Mouse (Mus musculus) liver, embryonic 15.5 days (tissue): ENCODE results near the gene Phactr1. TPM values are rescaled to one million over a fixed set of nuclear protein-coding genes. Genes with fewer than 3 reads are reported as not detected.

Experiments used
- ATAC-seq: fragments of 200-750 bp; cut with Nextera tagmentation; 2 replicates; pipeline ENCODE4 v1.8.0; 2017; ENCODE audit warnings: moderate number of reproducible peaks, mild to moderate bottlenecking, moderate library complexity; ENCODE audit not compliant: insufficient read depth
- H3K27ac ChIP-seq: fragments of 300-500 bp; sonication (generic); replicated peaks from 2 replicates; pipeline ENCODE4 v1.5.1; 2015; ENCODE audit warnings: mild to moderate bottlenecking, inconsistent platforms
- H3K27me3 ChIP-seq: fragments of 300-500 bp; sonication (generic); 2 replicates; pipeline ENCODE4 v1.6.1; 2015; ENCODE audit warnings: mild to moderate bottlenecking, inconsistent platforms
- H3K36me3 ChIP-seq: fragments of 300-500 bp; sonication (generic); replicated peaks from 2 replicates; pipeline ENCODE4 v1.6.1; 2015; ENCODE audit warnings: moderate library complexity, mild to moderate bottlenecking, inconsistent platforms
- H3K4me1 ChIP-seq: fragments of 300-500 bp; sonication (generic); replicated peaks from 2 replicates; pipeline ENCODE4 v1.6.1; 2015; ENCODE audit warnings: inconsistent platforms
- H3K4me2 ChIP-seq: fragments of 300-500 bp; sonication (generic); 2 replicates; pipeline ENCODE4 v1.6.1; 2015; ENCODE audit warnings: moderate library complexity, mild to moderate bottlenecking, inconsistent platforms
- H3K4me3 ChIP-seq: fragments of 300-500 bp; sonication (generic); replicated peaks from 2 replicates; pipeline ENCODE4 v1.5.1; 2015; ENCODE audit warnings: mild to moderate bottlenecking, inconsistent platforms
- H3K9ac ChIP-seq: fragments of 300-500 bp; sonication (generic); 2 replicates; pipeline ENCODE4 v1.6.1; 2015; ENCODE audit warnings: moderate library complexity, mild to moderate bottlenecking, inconsistent platforms
- H3K9me3 ChIP-seq: fragments of 300-500 bp; sonication (generic); replicated peaks from 2 replicates; pipeline ENCODE4 v1.6.1; 2016; ENCODE audit warnings: inconsistent platforms
- WGBS: fragments of 180-500 bp; shearing (Covaris S2); methylation state at CpG from one replicate; pipeline ENCODE4 v1.1.7; 2015; ENCODE audit warnings: mixed read lengths; ENCODE audit not compliant: insufficient replicate concordance; 5-methylcytosine and 5-hydroxymethylcytosine counted together
- polyA plus RNA-seq: library from polyadenylated mRNA; unstranded; fragments of >200 nt; fragmentation: Nextera tagmentation; extraction: Ambion mirVana; gene quantifications from 2 replicates; pipeline ENCODE4 v1.2.1, GENCODE M21; 2015

Gene Phactr1
- polyA plus RNA-seq, 1 experiment from 2014 or later = 0.82 TPM

GRCm38 (mm10) chr13:42878346-42878745 lies 197.9 kb downstream of the Phactr1 start:
- no peaks in the 10 kb centered on the region for H3K9me3 ChIP-seq
- no peaks in the 10 kb centered on the region for H3K4me1 ChIP-seq
- H3K9ac ChIP-seq = no peak overlapping the region
- H3K4me2 ChIP-seq = no peak overlapping the region
- H3K27me3 ChIP-seq = no peaks in the 10 kb centered on the region
- H3K27ac ChIP-seq = no peak overlapping the region
- no peaks in the 10 kb centered on the region for H3K36me3 ChIP-seq
- WGBS = 36% methylated on average over 2 of the region's 2 CpGs
- no peak overlapping the region for H3K4me3 ChIP-seq
- no peak for ATAC-seq

- Histone ChIP-seq H3K27ac (no peak overlapping the region), H3K27me3 (no peaks in the 10 kb centered on the region), H3K4me3 (no peak overlapping the region), H3K4me1 (no peaks in the 10 kb centered on the region), H3K4me2 (no peak overlapping the region), H3K36me3 (no peaks in the 10 kb centered on the region), H3K9ac (no peak overlapping the region), H3K9me3 (no peaks in the 10 kb centered on the region)
- no peak for ATAC-seq
- WGBS = 42% methylated on average over 14 of the region's 14 CpGs
Observed at GRCm38 (mm10) chr13:42884033-42884724, 203.8 kb downstream of the Phactr1 start.

GRCm38 (mm10) chr13:42884725-42885115 lies 204.3 kb downstream of the Phactr1 start:
- H3K27me3 ChIP-seq = no peaks in the 10 kb centered on the region
- no peaks in the 10 kb centered on the region for H3K9me3 ChIP-seq
- no peak for ATAC-seq
- WGBS = 49% methylated on average over 1 of the region's 1 CpGs
- H3K9ac ChIP-seq = no peak overlapping the region
- H3K4me2 ChIP-seq = no peak overlapping the region
- no peak overlapping the region for H3K4me3 ChIP-seq
- no peaks in the 10 kb centered on the region for H3K36me3 ChIP-seq
- H3K27ac ChIP-seq = no peak overlapping the region
- H3K4me1 ChIP-seq = no peaks in the 10 kb centered on the region

- Histone ChIP-seq H3K4me3 (no peak overlapping the region), H3K27ac (no peak overlapping the region), H3K9ac (no peak overlapping the region), H3K4me1 (no peaks in the 10 kb centered on the region), H3K27me3 (no peaks in the 10 kb centered on the region), H3K4me2 (no peak overlapping the region), H3K9me3 (no peaks in the 10 kb centered on the region), H3K36me3 (no peaks in the 10 kb centered on the region)
- 52% methylated on average over 5 of the region's 5 CpGs for WGBS
- ATAC-seq = no peak
Observed at GRCm38 (mm10) chr13:42887701-42888100, 207.3 kb downstream of the Phactr1 start.

GRCm38 (mm10) chr13:42889516-42890474 lies 209.4 kb downstream of the Phactr1 start:
- Histone ChIP-seq H3K36me3 (no peaks in the 10 kb centered on the region), H3K27ac (no peak overlapping the region), H3K27me3 (no peaks in the 10 kb centered on the region), H3K4me1 (no peaks in the 10 kb centered on the region), H3K4me3 (no peak overlapping the region), H3K9me3 (no peaks in the 10 kb centered on the region), H3K9ac (no peak overlapping the region), H3K4me2 (no peak overlapping the region)
- WGBS = 56% methylated on average over 12 of the region's 12 CpGs
- no peak for ATAC-seq

GRCm38 (mm10) chr13:42890651-42891050 lies 210.2 kb downstream of the Phactr1 start:
- no peaks in the 10 kb centered on the region for H3K4me1 ChIP-seq
- H3K27me3 ChIP-seq = no peaks in the 10 kb centered on the region
- no peak overlapping the region for H3K4me3 ChIP-seq
- no peak for ATAC-seq
- no peaks in the 10 kb centered on the region for H3K36me3 ChIP-seq
- no peak overlapping the region for H3K4me2 ChIP-seq
- no peak overlapping the region for H3K9ac ChIP-seq
- H3K9me3 ChIP-seq = no peaks in the 10 kb centered on the region
- H3K27ac ChIP-seq = no peak overlapping the region
- 47% methylated on average over 5 of the region's 5 CpGs for WGBS

GRCm38 (mm10) chr13:42894016-42894415 lies 213.6 kb downstream of the Phactr1 start:
- Histone ChIP-seq H3K4me2 (no peak overlapping the region), H3K27ac (no peak overlapping the region), H3K9ac (no peak overlapping the region), H3K27me3 (no peaks in the 10 kb centered on the region), H3K4me3 (no peak overlapping the region), H3K9me3 (no peaks in the 10 kb centered on the region), H3K36me3 (no peaks in the 10 kb centered on the region), H3K4me1 (no peaks in the 10 kb centered on the region)
- 79% methylated on average over 10 of the region's 10 CpGs for WGBS
- no peak for ATAC-seq

GRCm38 (mm10) chr13:42894598-42894997 lies 214.2 kb downstream of the Phactr1 start:
- WGBS = 80% methylated on average over 12 of the region's 12 CpGs
- no peak for ATAC-seq
- no peaks in the 10 kb centered on the region for H3K4me1 ChIP-seq
- no peaks in the 10 kb centered on the region for H3K27me3 ChIP-seq
- no peaks in the 10 kb centered on the region for H3K9me3 ChIP-seq
- no peak overlapping the region for H3K4me3 ChIP-seq
- no peak overlapping the region for H3K4me2 ChIP-seq
- no peaks in the 10 kb centered on the region for H3K36me3 ChIP-seq
- no peak overlapping the region for H3K27ac ChIP-seq
- H3K9ac ChIP-seq = no peak overlapping the region

GRCm38 (mm10) chr13:42895980-42896379 lies 215.6 kb downstream of the Phactr1 start:
- Histone ChIP-seq H3K36me3 (no peaks in the 10 kb centered on the region), H3K27me3 (no peaks in the 10 kb centered on the region), H3K27ac (no peak overlapping the region), H3K4me2 (no peak overlapping the region), H3K4me1 (no peaks in the 10 kb centered on the region), H3K9ac (no peak overlapping the region), H3K4me3 (no peak overlapping the region), H3K9me3 (no peaks in the 10 kb centered on the region)
- no peak for ATAC-seq
- WGBS = 70% methylated on average over 3 of the region's 3 CpGs

GRCm38 (mm10) chr13:42899611-42900010 lies 219.2 kb downstream of the Phactr1 start:
- Histone ChIP-seq H3K36me3 (no peaks in the 10 kb centered on the region), H3K4me3 (no peak overlapping the region), H3K27ac (no peak overlapping the region), H3K4me1 (no peaks in the 10 kb centered on the region), H3K27me3 (no peaks in the 10 kb centered on the region), H3K9me3 (no peaks in the 10 kb centered on the region), H3K9ac (no peak overlapping the region), H3K4me2 (no peak overlapping the region)
- no peak for ATAC-seq
- WGBS = 50% methylated on average over 3 of the region's 3 CpGs

GRCm38 (mm10) chr13:42901837-42902236 lies 221.4 kb downstream of the Phactr1 start:
- Histone ChIP-seq H3K27me3 (no peaks in the 10 kb centered on the region), H3K27ac (no peak overlapping the region), H3K4me1 (no peaks in the 10 kb centered on the region), H3K9ac (no peak overlapping the region), H3K36me3 (no peaks in the 10 kb centered on the region), H3K4me3 (no peak overlapping the region), H3K9me3 (no peaks in the 10 kb centered on the region), H3K4me2 (no peak overlapping the region)
- ATAC-seq = no peak
- 65% methylated on average over 2 of the region's 2 CpGs for WGBS
